9 mouse cellular contexts compared by ENCODE assay signal in the genomic region with DNA sequence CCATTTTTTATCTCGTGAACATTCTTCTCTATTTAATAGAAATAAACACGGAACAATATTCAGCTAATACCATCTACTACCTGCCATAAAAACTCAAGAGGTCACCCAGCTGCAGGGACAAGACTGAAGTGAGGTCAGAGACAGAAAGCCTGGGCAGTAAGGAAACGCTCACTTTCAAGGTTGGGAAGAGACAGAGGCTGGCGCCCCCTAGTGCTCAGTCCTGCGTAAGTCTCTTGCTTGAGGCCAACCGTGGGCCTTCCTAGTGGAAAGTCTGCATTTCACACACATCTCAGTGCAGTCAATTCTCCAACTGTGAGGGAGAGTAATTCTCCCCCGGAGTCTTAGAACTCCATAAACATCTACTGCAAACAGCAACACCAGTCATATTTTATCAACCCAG.
DNase-seq lines count a peak whose midpoint lies in the region; ATAC-seq and TF ChIP-seq lines count a peak whose summit lies in the region.
"Had no signal": no experiment of that assay in that cellular context is flagged by ENCODE, and none has a peak within 500 bp of the region (broad histone marks: within the 10 kb centered on the region; RNA-seq: fewer than 3 reads in every experiment).

No protein-coding gene starts in this region.

- TF ChIP-seq CTCF in kidney, adult 2 months (conservative IDR thresholded peaks at IDR 0.05; ENCODE audit: insufficient read depth, insufficient read length, low read depth, low read length): peak; percentile 86

- no peak overlapping the region for H3K27ac ChIP-seq in heart, embryonic 12.5 days (ENCODE audit: poor library complexity, severe bottlenecking)
- H3K27ac ChIP-seq in kidney, adult 2 months (ENCODE audit: insufficient read depth, low read depth, low read length): no peak overlapping the region
- H3K27ac ChIP-seq in limb, embryonic 13.5 days: no peak overlapping the region

- H3K4me1 ChIP-seq in heart, embryonic 12.5 days (replicated peaks): 0 out of 2 replicates have a peak, but pooled peaks cover 3% of the 10 kb centered on the region
- peaks cover 12% of the 10 kb centered on the region; the same call in 1 of the 2 replicates for H3K4me1 ChIP-seq in kidney, adult 2 months (ENCODE audit: control insufficient read depth, insufficient read depth, low read length)
- peaks cover 8% of the 10 kb centered on the region; the same call in 1 of the 2 replicates for H3K4me1 ChIP-seq in limb, embryonic 13.5 days

- H3K4me3 ChIP-seq in heart, embryonic 12.5 days: no peak overlapping the region
- H3K4me3 ChIP-seq in kidney, adult 2 months (ENCODE audit: insufficient read depth, low read depth, low read length): no peak overlapping the region
- no peak overlapping the region for H3K4me3 ChIP-seq in limb, embryonic 13.5 days

- H3K36me3 ChIP-seq in heart, embryonic 12.5 days: 0 out of 2 replicates have a peak, but pooled peaks cover 8% of the 10 kb centered on the region
- H3K36me3 ChIP-seq in kidney, adult 2 months (ENCODE audit: control insufficient read depth, insufficient read depth, low read length): no peaks in the 10 kb centered on the region
- H3K36me3 ChIP-seq in limb, embryonic 13.5 days: peaks cover 33% of the 10 kb centered on the region
- H3K36me3 ChIP-seq: G1E had no signal

- WGBS in heart, embryonic 12.5 days: 43% methylated on average over 7 of the region's 7 CpGs
- WGBS in kidney, adult 2 months: 27% methylated on average over 7 of the region's 7 CpGs
- 43% methylated on average over 7 of the region's 7 CpGs for WGBS in limb, embryonic 13.5 days

- H3K9me3 ChIP-seq in heart, embryonic 12.5 days (replicated peaks): no peaks in the 10 kb centered on the region
- peaks cover 7% of the 10 kb centered on the region for H3K9me3 ChIP-seq in limb, embryonic 13.5 days

- no peaks in the 10 kb centered on the region for H3K27me3 ChIP-seq in heart, embryonic 12.5 days (replicated peaks)
- H3K27me3 ChIP-seq in kidney, adult 2 months (replicated peaks; ENCODE audit: control insufficient read depth, insufficient read depth, low read length): no peaks in the 10 kb centered on the region
- no peaks in the 10 kb centered on the region for H3K27me3 ChIP-seq in limb, embryonic 13.5 days

- no peak overlapping the region for H3K4me2 ChIP-seq in heart, embryonic 12.5 days
- no peak overlapping the region for H3K4me2 ChIP-seq in limb, embryonic 13.5 days (replicated peaks)

- no peak for ATAC-seq in heart, embryonic 12.5 days (ENCODE audit: insufficient number of reproducible peaks, low FRiP score)
- 0 out of 2 replicates have a peak, but pooled peaks have one; percentile 20 for ATAC-seq in limb, embryonic 13.5 days (ENCODE audit: low FRiP score, low read depth)

- H3K9ac ChIP-seq in heart, embryonic 12.5 days: no peak overlapping the region
- H3K9ac ChIP-seq in limb, embryonic 13.5 days: no peak overlapping the region

- no peak for TF ChIP-seq POLR2A in kidney, adult 2 months (IDR thresholded peaks at IDR 0.05; ENCODE audit: low read depth, low read length)

- DNase-seq in heart, adult 11 months: peak; percentile 92
- DNase-seq in c-Kit-positive CD71-positive TER-119-positive erythroid progenitor cells, embryonic 14.5 days (ENCODE audit: low spot score): peak; percentile 33
- DNase-seq in forelimb bud, embryonic 11.5 days (ENCODE audit: low read depth, low spot score): peak; percentile 52
- DNase-seq in kidney, adult 2 months: peak; percentile 79
- DNase-seq in naive thymus-derived CD4-positive, alpha-beta T cell, adult 2 months (ENCODE audit: low read depth): peak; percentile 46
- DNase-seq in spleen, postnatal 36 days (ENCODE audit: low spot score in 2 of 2): peak; percentile 20 to 39

Comparison
In these comparisons a context has a peak if more than half of its experiments do, and no peak if none do; other contexts are left out.
1. DNase-seq: peak in every context shown above with its lines; median percentile 92 in heart, adult 11 months; 79 in kidney, adult 2 months; 52 in forelimb bud, embryonic 11.5 days; 46 in naive thymus-derived CD4-positive, alpha-beta T cell, adult 2 months; 33 in c-Kit-positive CD71-positive TER-119-positive erythroid progenitor cells, embryonic 14.5 days; 30 in spleen, postnatal 36 days.